ENCODE assay signal across 19 mouse cellular contexts in genomic region chr3:61423945-61424344, GRCm38 (mm10). TPM values are rescaled to one million over a fixed set of nuclear protein-coding genes. Genes with fewer than 3 reads are reported as not detected.
DNase-seq lines count a peak whose midpoint lies in the region; ATAC-seq and TF ChIP-seq lines count a peak whose summit lies in the region.
"Had no signal": no experiment of that assay in that cellular context is flagged by ENCODE, and none has a peak within 500 bp of the region (broad histone marks: within the 10 kb centered on the region; RNA-seq: fewer than 3 reads in every experiment).

No protein-coding gene starts in this region.

- DNase-seq in CD4-positive, CD25-positive, alpha-beta regulatory T cell, adult 2 months (ENCODE audit: low read depth, low spot score) = peak; percentile 39
- DNase-seq in forebrain, embryonic 11.5 days (ENCODE audit: low spot score) = no peak
- peak; percentile 21 for DNase-seq in midbrain, postnatal 0 days (ENCODE audit: low spot score)
- DNase-seq in midbrain, embryonic 10.5 days (ENCODE audit: low spot score) = no peak
- DNase-seq in brain, embryonic 18.5 days (ENCODE audit: low read depth, low spot score) = peak; percentile 10
- DNase-seq in left cerebral cortex, adult 8-10 months (ENCODE audit: low spot score in 2 of 2) = no peak
- DNase-seq: heart, adult 11 months; kidney, adult 8-10 months; layer of hippocampus, postnatal 36 days; spleen, adult 18-20 months; thymus, adult 18-20 months had no signal

- no peak for ATAC-seq in CD4-positive, CD25-positive, alpha-beta regulatory T cell, adult 4 months
- peak; percentile 61; the same call in 1 of the 2 replicates for ATAC-seq in forebrain, embryonic 16.5 days
- no peak for ATAC-seq in forebrain, embryonic 11.5 days (replicated peaks; ENCODE audit: low FRiP score)
- no peak for ATAC-seq in midbrain, postnatal 0 days (ENCODE audit: low FRiP score)
- ATAC-seq: liver, embryonic 12.5 days had no signal

- TF ChIP-seq CTCF in midbrain, postnatal 0 days (IDR thresholded peaks at IDR 0.05) = no peak

- H3K4me3 ChIP-seq in forebrain, embryonic 16.5 days (replicated peaks; ENCODE audit: low read length) = no peak overlapping the region
- H3K4me3 ChIP-seq in forebrain, embryonic 11.5 days (ENCODE audit: low read depth, low read length) = no peak overlapping the region
- no peak overlapping the region for H3K4me3 ChIP-seq in midbrain, postnatal 0 days (ENCODE audit: low read depth, low read length)
- no peak overlapping the region for H3K4me3 ChIP-seq in midbrain, embryonic 10.5 days
- H3K4me3 ChIP-seq: liver, embryonic 12.5 days; lung, embryonic 15.5 days; neural tube, embryonic 13.5 days had no signal

- H3K4me2 ChIP-seq in forebrain, embryonic 16.5 days (ENCODE audit: low read length) = no peak overlapping the region
- no peak overlapping the region for H3K4me2 ChIP-seq in forebrain, embryonic 11.5 days (ENCODE audit: low read depth, low read length, severe bottlenecking)
- H3K4me2 ChIP-seq in midbrain, postnatal 0 days (ENCODE audit: low read depth, low read length, poor library complexity, severe bottlenecking) = no peak overlapping the region
- H3K4me2 ChIP-seq: liver, embryonic 12.5 days; lung, embryonic 15.5 days; neural tube, embryonic 13.5 days had no signal

- H3K27ac ChIP-seq in forebrain, embryonic 16.5 days (ENCODE audit: low read length) = no peak overlapping the region
- H3K27ac ChIP-seq in forebrain, embryonic 11.5 days (ENCODE audit: low read depth, low read length) = no peak overlapping the region
- H3K27ac ChIP-seq in midbrain, postnatal 0 days (ENCODE audit: low read depth, low read length) = no peak overlapping the region
- H3K27ac ChIP-seq in midbrain, embryonic 10.5 days (replicated peaks) = no peak overlapping the region
- H3K27ac ChIP-seq: liver, embryonic 12.5 days; lung, embryonic 15.5 days; neural tube, embryonic 13.5 days had no signal

- H3K36me3 ChIP-seq in forebrain, embryonic 16.5 days (ENCODE audit: control insufficient read depth, insufficient read depth) = no peaks in the 10 kb centered on the region
- no peaks in the 10 kb centered on the region for H3K36me3 ChIP-seq in forebrain, embryonic 11.5 days (ENCODE audit: control insufficient read depth, insufficient read depth, low read length)
- H3K36me3 ChIP-seq in midbrain, postnatal 0 days (ENCODE audit: insufficient read depth, low read length) = no peaks in the 10 kb centered on the region
- H3K36me3 ChIP-seq in midbrain, embryonic 10.5 days = no peaks in the 10 kb centered on the region
- H3K36me3 ChIP-seq: liver, embryonic 12.5 days; lung, embryonic 15.5 days; neural tube, embryonic 13.5 days had no signal

- no peak overlapping the region for H3K9ac ChIP-seq in forebrain, embryonic 16.5 days (replicated peaks; ENCODE audit: low read depth, low read length)
- H3K9ac ChIP-seq in forebrain, embryonic 11.5 days (ENCODE audit: low read length) = no peak overlapping the region
- H3K9ac ChIP-seq in midbrain, postnatal 0 days (replicated peaks; ENCODE audit: low read length, poor library complexity, severe bottlenecking) = no peak overlapping the region
- H3K9ac ChIP-seq: liver, embryonic 12.5 days; lung, embryonic 15.5 days; neural tube, embryonic 13.5 days had no signal

- H3K4me1 ChIP-seq in forebrain, embryonic 16.5 days (replicated peaks; ENCODE audit: control insufficient read depth, insufficient read depth, low read length) = no peaks in the 10 kb centered on the region
- no peaks in the 10 kb centered on the region for H3K4me1 ChIP-seq in forebrain, embryonic 11.5 days (replicated peaks; ENCODE audit: control insufficient read depth, insufficient read depth, low read length)
- H3K4me1 ChIP-seq in midbrain, postnatal 0 days (ENCODE audit: insufficient read depth, low read length) = no peaks in the 10 kb centered on the region
- H3K4me1 ChIP-seq in midbrain, embryonic 10.5 days = no peaks in the 10 kb centered on the region
- H3K4me1 ChIP-seq: liver, embryonic 12.5 days; lung, embryonic 15.5 days; neural tube, embryonic 13.5 days had no signal

- H3K27me3 ChIP-seq in forebrain, embryonic 16.5 days (replicated peaks; ENCODE audit: control insufficient read depth, insufficient read depth, low read length) = no peaks in the 10 kb centered on the region
- no peaks in the 10 kb centered on the region for H3K27me3 ChIP-seq in forebrain, embryonic 11.5 days (ENCODE audit: control insufficient read depth, insufficient read depth, low read length)
- H3K27me3 ChIP-seq in midbrain, postnatal 0 days (ENCODE audit: insufficient read depth, low read length) = no peaks in the 10 kb centered on the region
- H3K27me3 ChIP-seq in midbrain, embryonic 10.5 days (ENCODE audit: low read depth, poor library complexity, severe bottlenecking) = no peaks in the 10 kb centered on the region
- H3K27me3 ChIP-seq: liver, embryonic 12.5 days; lung, embryonic 15.5 days; neural tube, embryonic 13.5 days had no signal

- WGBS in forebrain, embryonic 16.5 days = 47% methylated on average over 5 of the region's 5 CpGs
- WGBS in forebrain, embryonic 11.5 days = 84% methylated on average over 5 of the region's 5 CpGs
- 66% methylated on average over 5 of the region's 5 CpGs for WGBS in midbrain, postnatal 0 days
- 90% methylated on average over 5 of the region's 5 CpGs for WGBS in midbrain, embryonic 10.5 days

- H3K9me3 ChIP-seq in forebrain, embryonic 16.5 days (ENCODE audit: control insufficient read depth, low read length) = no peaks in the 10 kb centered on the region
- H3K9me3 ChIP-seq in forebrain, embryonic 11.5 days (ENCODE audit: control insufficient read depth, low read length) = no peaks in the 10 kb centered on the region
- no peaks in the 10 kb centered on the region for H3K9me3 ChIP-seq in midbrain, postnatal 0 days (ENCODE audit: low read length)
- no peaks in the 10 kb centered on the region for H3K9me3 ChIP-seq in midbrain, embryonic 10.5 days (replicated peaks)
- H3K9me3 ChIP-seq: liver, embryonic 12.5 days; lung, embryonic 15.5 days; neural tube, embryonic 13.5 days had no signal

RNA-seq across cellular contexts. Expression of gene B430305J03Rik, which starts 58.2 kb away (rescaled TPM):
- polyA plus RNA-seq in CD4-positive, CD25-positive, alpha-beta regulatory T cell, adult 4 months (2017; shearing (Covaris generic)) = not detected
- polyA plus RNA-seq in forebrain, embryonic 16.5 days (2015; fragmentation: Nextera tagmentation; extraction: Ambion mirVana) = not detected in 2 replicates
- not detected in 2 replicates for polyA plus RNA-seq in forebrain, embryonic 11.5 days (2014; fragmentation: Nextera tagmentation; extraction: Ambion mirVana)
- 1.8 and 2.6 TPM in 2 replicates for total RNA-seq in midbrain, postnatal 0 days (2014; rRNA removed)
- not detected in 2 replicates for polyA plus RNA-seq in midbrain, postnatal 0 days (2015; fragmentation: Nextera tagmentation; extraction: Ambion mirVana)
- polyA plus RNA-seq in midbrain, embryonic 10.5 days (2016; fragmentation: Nextera tagmentation; extraction: Ambion mirVana) = not detected in 2 replicates
- total RNA-seq in left cerebral cortex, adult 8-10 months (2022) = 1 to 10 TPM; 2.4 to 3.1 (median 2.8) TPM
- polyA plus RNA-seq: heart, embryonic 14.5 days; limb, embryonic 11.5 days; liver, embryonic 12.5 days; lung, embryonic 15.5 days; neural tube, embryonic 13.5 days; stomach, embryonic 14.5 days had no signal

Comparison
In these comparisons a context has a peak if more than half of its experiments do, and no peak if none do; other contexts are left out.
1. DNase-seq: peak in CD4-positive, CD25-positive, alpha-beta regulatory T cell, adult 2 months (single experiment), midbrain, postnatal 0 days (single experiment) and brain, embryonic 18.5 days (single experiment); none in forebrain, embryonic 11.5 days (single experiment), midbrain, embryonic 10.5 days (single experiment) and left cerebral cortex, adult 8-10 months (0 of 2).